Mouse (Mus musculus): Measurements from ENCODE around the gene Shank2. TPM values are rescaled to one million over a fixed set of nuclear protein-coding genes. Genes with fewer than 3 reads are reported as not detected.

Shank2 gene
- polyA plus RNA-seq, 1 experiment from 2014 or later: 0.67 TPM

GRCm38 (mm10) chr7:144444788-144445187 lies 443.1 kb downstream of the Shank2 start:
- DNase-seq (ENCODE audit: extremely low spot score, low spot score): no peak
- Histone ChIP-seq H3K36me3 (replicated peaks) (peaks cover 100% of the 10 kb centered on the region), H3K4me1 (no peaks in the 10 kb centered on the region), H3K27ac (no peak overlapping the region), H3K9me3 (no peaks in the 10 kb centered on the region), H3K27me3 (ENCODE audit: poor library complexity, severe bottlenecking) (no peaks in the 10 kb centered on the region), H3K4me3 (no peak overlapping the region)
- 92% methylated on average over 7 of the region's 7 CpGs for WGBS

GRCm38 (mm10) chr7:144447146-144447545 lies 445.4 kb downstream of the Shank2 start:
- no peak for DNase-seq (ENCODE audit: extremely low spot score, low spot score)
- Histone ChIP-seq H3K27ac (no peak overlapping the region), H3K4me1 (no peaks in the 10 kb centered on the region), H3K4me3 (no peak overlapping the region), H3K27me3 (ENCODE audit: poor library complexity, severe bottlenecking) (no peaks in the 10 kb centered on the region), H3K9me3 (no peaks in the 10 kb centered on the region), H3K36me3 (replicated peaks) (peaks cover 100% of the 10 kb centered on the region)
- 90% methylated on average over 3 of the region's 3 CpGs for WGBS

GRCm38 (mm10) chr7:144448186-144448585 lies 446.5 kb downstream of the Shank2 start:
- 100% methylated on average over 1 of the region's 1 CpGs for WGBS
- H3K27ac ChIP-seq: no peak overlapping the region
- no peaks in the 10 kb centered on the region for H3K9me3 ChIP-seq
- no peaks in the 10 kb centered on the region for H3K4me1 ChIP-seq
- H3K4me3 ChIP-seq: no peak overlapping the region
- no peak for DNase-seq (ENCODE audit: extremely low spot score, low spot score)
- H3K36me3 ChIP-seq (replicated peaks): peaks cover 100% of the 10 kb centered on the region
- H3K27me3 ChIP-seq (ENCODE audit: poor library complexity, severe bottlenecking): no peaks in the 10 kb centered on the region

- Histone ChIP-seq H3K4me1 (no peaks in the 10 kb centered on the region), H3K27ac (no peak overlapping the region), H3K4me3 (no peak overlapping the region), H3K9me3 (no peaks in the 10 kb centered on the region), H3K36me3 (replicated peaks) (peaks cover 100% of the 10 kb centered on the region), H3K27me3 (ENCODE audit: poor library complexity, severe bottlenecking) (no peaks in the 10 kb centered on the region)
- WGBS: 94% methylated on average over 13 of the region's 13 CpGs
- DNase-seq (ENCODE audit: extremely low spot score, low spot score): no peak
Measured at GRCm38 (mm10) chr7:144449637-144450570, 448.2 kb downstream of the Shank2 start.

GRCm38 (mm10) chr7:144450661-144451060 lies 448.9 kb downstream of the Shank2 start:
- H3K4me3 ChIP-seq: no peak overlapping the region
- no peaks in the 10 kb centered on the region for H3K4me1 ChIP-seq
- WGBS: 91% methylated on average over 9 of the region's 9 CpGs
- no peak overlapping the region for H3K27ac ChIP-seq
- no peaks in the 10 kb centered on the region for H3K27me3 ChIP-seq (ENCODE audit: poor library complexity, severe bottlenecking)
- peaks cover 100% of the 10 kb centered on the region for H3K36me3 ChIP-seq (replicated peaks)
- H3K9me3 ChIP-seq: no peaks in the 10 kb centered on the region
- no peak for DNase-seq (ENCODE audit: extremely low spot score, low spot score)

GRCm38 (mm10) chr7:144458881-144459280 lies 457.2 kb downstream of the Shank2 start:
- peaks cover 100% of the 10 kb centered on the region for H3K36me3 ChIP-seq (replicated peaks)
- no peaks in the 10 kb centered on the region for H3K4me1 ChIP-seq
- no peaks in the 10 kb centered on the region for H3K9me3 ChIP-seq
- DNase-seq (ENCODE audit: extremely low spot score, low spot score): no peak
- WGBS: 97% methylated on average over 1 of the region's 1 CpGs
- H3K27ac ChIP-seq: no peak overlapping the region
- no peak overlapping the region for H3K4me3 ChIP-seq
- H3K27me3 ChIP-seq (ENCODE audit: poor library complexity, severe bottlenecking): no peaks in the 10 kb centered on the region

- Histone ChIP-seq H3K9me3 (no peaks in the 10 kb centered on the region), H3K4me1 (no peaks in the 10 kb centered on the region), H3K27me3 (ENCODE audit: poor library complexity, severe bottlenecking) (no peaks in the 10 kb centered on the region), H3K4me3 (no peak overlapping the region), H3K36me3 (replicated peaks) (peaks cover 100% of the 10 kb centered on the region), H3K27ac (no peak overlapping the region)
- 97% methylated on average over 6 of the region's 6 CpGs for WGBS
- no peak for DNase-seq (ENCODE audit: extremely low spot score, low spot score)
Measured at GRCm38 (mm10) chr7:144461246-144461902, 459.6 kb downstream of the Shank2 start.

- H3K27ac ChIP-seq: no peak overlapping the region
- WGBS: 95% methylated on average over 7 of the region's 7 CpGs
- no peak overlapping the region for H3K4me3 ChIP-seq
- no peaks in the 10 kb centered on the region for H3K9me3 ChIP-seq
- no peak for DNase-seq (ENCODE audit: extremely low spot score, low spot score)
- no peaks in the 10 kb centered on the region for H3K27me3 ChIP-seq (ENCODE audit: poor library complexity, severe bottlenecking)
- H3K36me3 ChIP-seq (replicated peaks): peaks cover 92% of the 10 kb centered on the region
- no peaks in the 10 kb centered on the region for H3K4me1 ChIP-seq
Measured at GRCm38 (mm10) chr7:144462577-144462976, 460.8 kb downstream of the Shank2 start.

GRCm38 (mm10) chr7:144468741-144469140 lies 467.0 kb downstream of the Shank2 start:
- H3K36me3 ChIP-seq (replicated peaks): peaks cover 42% of the 10 kb centered on the region
- H3K27ac ChIP-seq: 0 out of 2 replicates have a peak overlapping the region, but pooled peaks have one; percentile 93
- no peaks in the 10 kb centered on the region for H3K27me3 ChIP-seq (ENCODE audit: poor library complexity, severe bottlenecking)
- 86% methylated on average over 5 of the region's 5 CpGs for WGBS
- DNase-seq (ENCODE audit: extremely low spot score, low spot score): no peak
- H3K4me3 ChIP-seq: peak overlapping the region; percentile 94; the same call in 1 of the 2 replicates
- H3K4me1 ChIP-seq: peaks cover 31% of the 10 kb centered on the region
- H3K9me3 ChIP-seq: no peaks in the 10 kb centered on the region

- H3K36me3 ChIP-seq (replicated peaks): peaks cover 37% of the 10 kb centered on the region
- no peaks in the 10 kb centered on the region for H3K9me3 ChIP-seq
- 25% methylated on average over 4 of the region's 4 CpGs for WGBS
- H3K4me1 ChIP-seq: peaks cover 31% of the 10 kb centered on the region
- no peak for DNase-seq (ENCODE audit: extremely low spot score, low spot score)
- peak overlapping the region; percentile 94 for H3K4me3 ChIP-seq
- peak overlapping the region; percentile 93 for H3K27ac ChIP-seq
- H3K27me3 ChIP-seq (ENCODE audit: poor library complexity, severe bottlenecking): no peaks in the 10 kb centered on the region
Measured at GRCm38 (mm10) chr7:144469181-144469641, 467.5 kb downstream of the Shank2 start.

GRCm38 (mm10) chr7:144469908-144470544 lies 468.3 kb downstream of the Shank2 start:
- 2% methylated on average over 31 of the region's 31 CpGs for WGBS
- H3K27ac ChIP-seq: peak overlapping the region; percentile 93
- peaks cover 29% of the 10 kb centered on the region for H3K36me3 ChIP-seq (replicated peaks)
- H3K27me3 ChIP-seq (ENCODE audit: poor library complexity, severe bottlenecking): no peaks in the 10 kb centered on the region
- no peak for DNase-seq (ENCODE audit: extremely low spot score, low spot score)
- H3K4me1 ChIP-seq: peaks cover 31% of the 10 kb centered on the region
- H3K4me3 ChIP-seq: peak overlapping the region; percentile 94
- H3K9me3 ChIP-seq: no peaks in the 10 kb centered on the region

- Histone ChIP-seq H3K36me3 (replicated peaks) (peaks cover 26% of the 10 kb centered on the region), H3K27me3 (ENCODE audit: poor library complexity, severe bottlenecking) (no peaks in the 10 kb centered on the region), H3K27ac (peak within 1 kb of the TSS; percentile 93), H3K9me3 (no peaks in the 10 kb centered on the region), H3K4me1 (peaks cover 31% of the 10 kb centered on the region), H3K4me3 (peak within 1 kb of the TSS; percentile 94)
- DNase-seq (ENCODE audit: extremely low spot score, low spot score): peak; percentile 88
- under 1% methylated on average over 30 of the region's 30 CpGs for WGBS
Measured at GRCm38 (mm10) chr7:144470545-144471059, 468.9 kb downstream of the Shank2 start, which contains the start of gene Cttn. Cttn (minus strand) TSS chr7:144471009.
